Mouse (Mus musculus) kidney, adult 2 months (tissue): ENCODE measurements around the gene Slc25a12.

ENCODE experiments used
- CTCF ChIP-seq: fragments of 200-500 bp; conservative IDR thresholded peaks from 2 replicates; pipeline ENCODE4 v1.5.1; 2011; ENCODE audit warnings: low read depth, mild to moderate bottlenecking, control low read depth, low read length, moderate library complexity, mixed read lengths; ENCODE audit not compliant: insufficient read depth, insufficient read length
- POLR2A ChIP-seq: fragments of 200-500 bp; IDR thresholded peaks from one replicate; pipeline ENCODE4 v1.6.1; 2011; ENCODE audit warnings: low read depth, low read length, control low read depth

DNA sequence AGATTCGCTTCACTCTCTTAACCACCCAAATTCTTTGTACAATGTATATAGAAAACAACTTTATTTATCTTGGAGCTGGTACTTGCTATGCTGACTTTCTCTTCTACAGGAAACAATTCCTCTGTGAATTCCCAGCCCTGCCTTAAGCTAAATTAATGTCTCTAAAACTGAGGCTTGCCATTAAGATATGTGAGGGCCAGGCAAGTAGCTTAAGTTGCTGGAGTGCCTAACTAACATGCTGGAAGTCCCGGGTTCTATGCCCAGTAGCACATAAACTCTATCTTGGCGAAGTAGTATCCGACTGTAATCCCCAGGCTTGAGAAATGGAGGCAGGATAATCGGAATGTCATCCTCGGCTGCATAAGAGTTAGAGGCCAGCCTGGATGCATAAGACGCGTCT is 537 bp upstream of the Slc25a12 start:
- TF ChIP-seq CTCF (no peak), POLR2A (no peak)
